Mouse (Mus musculus): Measurements from ENCODE around the gene Casc1.

GRCm38 (mm10) chr6:145234391-145234790 is 23.6 kb upstream of the Casc1 start:
- TF ChIP-seq CTCF (IDR thresholded peaks at IDR 0.05; ENCODE audit: insufficient read depth, low read length) (no peak), POLR2A (IDR thresholded peaks at IDR 0.05; ENCODE audit: borderline replicate concordance, extremely low read depth, low read depth, low read length) (no peak)

Data from lung, adult 2 months (tissue).